Mouse (Mus musculus) cerebellum, adult 9-10 months (tissue): ENCODE results near the gene Cep19.
A peak's percentile ranks its signal among the peaks of the same experiment; 100 is the strongest.

Source experiments
- DNase-seq: peaks from one replicate; pipeline ENCODE4 v3.0.0; 2022

Cep19 gene

GRCm38 (mm10) chr16:32108170-32108569 is 8.6 kb downstream of the Cep19 start:
- no peak for DNase-seq

- no peak for DNase-seq
Observed at GRCm38 (mm10) chr16:32108578-32108977, 9.0 kb downstream of the Cep19 start.

DNA sequence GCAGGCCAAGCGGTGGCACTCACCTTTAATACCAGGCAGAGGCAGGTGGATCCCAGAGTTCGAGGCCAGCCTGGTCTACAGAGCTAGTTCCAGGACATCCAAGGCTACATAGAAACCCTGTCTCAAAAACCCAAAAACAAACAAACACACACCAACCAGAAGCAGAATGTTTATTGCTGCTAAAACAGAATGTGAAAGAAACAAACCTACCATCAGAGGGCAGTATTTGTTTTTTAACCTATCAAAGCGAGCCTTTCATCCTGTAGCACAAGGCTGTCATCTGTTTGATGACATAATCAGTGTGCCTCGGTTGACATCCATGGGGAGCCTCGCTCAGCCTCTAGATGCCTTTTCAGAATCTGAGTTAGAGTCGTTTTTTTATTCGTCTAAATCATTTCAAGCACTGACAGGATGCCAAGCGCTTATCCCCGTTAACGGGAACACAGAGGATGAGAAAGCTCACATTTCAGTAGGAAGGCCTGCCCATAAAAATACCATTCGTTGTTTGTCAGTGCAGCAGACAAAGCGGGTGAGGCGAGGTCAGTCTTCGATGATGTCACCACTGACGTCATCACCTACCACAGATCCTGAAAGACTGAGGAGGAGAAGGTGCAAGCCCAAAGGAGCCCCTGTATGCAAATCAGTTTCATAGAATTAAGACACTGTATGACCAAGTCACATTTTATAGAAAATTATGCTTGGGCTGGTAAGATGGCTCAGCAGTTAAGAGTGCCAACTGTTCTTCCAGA is 11.5 kb downstream of the Cep19 start:
- DNase-seq: peak; percentile 24

- peak; percentile 14 for DNase-seq
Observed at GRCm38 (mm10) chr16:32113541-32114218, 14.1 kb downstream of the Cep19 start.

DNA sequence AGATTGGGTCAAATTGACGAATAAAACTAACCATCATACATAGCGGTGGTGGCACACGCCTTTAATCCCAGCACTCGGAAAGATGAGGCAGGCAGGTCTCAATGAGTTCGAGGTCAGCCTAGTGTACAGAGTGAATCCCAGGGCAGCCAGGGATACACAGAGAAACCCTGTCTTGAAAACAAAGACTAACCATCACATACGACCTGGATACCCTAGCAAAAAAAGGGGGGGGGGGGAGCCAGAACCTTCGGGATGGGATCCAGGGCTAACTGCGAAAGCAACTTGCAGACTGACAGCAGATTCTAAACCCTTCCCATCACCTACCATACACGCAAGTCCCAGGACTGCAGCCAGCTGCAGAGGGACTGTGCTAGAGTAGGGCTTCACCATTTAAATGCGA is 14.8 kb downstream of the Cep19 start:
- no peak for DNase-seq

GRCm38 (mm10) chr16:32114968-32115695 is 15.5 kb downstream of the Cep19 start:
- peak; percentile 86 for DNase-seq

DNA sequence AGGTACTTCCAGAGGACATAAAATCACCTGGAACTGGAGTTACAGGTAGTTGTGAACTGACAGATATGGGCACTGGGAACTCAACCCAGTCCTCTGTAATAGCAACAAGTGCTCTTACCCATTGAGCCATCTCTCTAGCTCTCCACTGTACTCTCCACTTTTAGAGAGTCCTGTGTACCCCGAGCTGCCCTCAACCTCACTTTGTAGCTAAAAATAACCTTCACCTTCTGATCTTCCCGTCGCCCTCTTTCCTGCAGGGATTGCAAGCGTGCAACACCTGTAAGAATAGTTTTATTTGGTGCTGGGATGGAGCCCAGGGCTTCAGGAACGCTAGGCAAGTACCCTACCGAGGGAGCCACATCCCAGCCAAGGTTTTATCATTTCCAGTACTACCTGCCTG is 16.2 kb downstream of the Cep19 start:
- DNase-seq: no peak

DNA sequence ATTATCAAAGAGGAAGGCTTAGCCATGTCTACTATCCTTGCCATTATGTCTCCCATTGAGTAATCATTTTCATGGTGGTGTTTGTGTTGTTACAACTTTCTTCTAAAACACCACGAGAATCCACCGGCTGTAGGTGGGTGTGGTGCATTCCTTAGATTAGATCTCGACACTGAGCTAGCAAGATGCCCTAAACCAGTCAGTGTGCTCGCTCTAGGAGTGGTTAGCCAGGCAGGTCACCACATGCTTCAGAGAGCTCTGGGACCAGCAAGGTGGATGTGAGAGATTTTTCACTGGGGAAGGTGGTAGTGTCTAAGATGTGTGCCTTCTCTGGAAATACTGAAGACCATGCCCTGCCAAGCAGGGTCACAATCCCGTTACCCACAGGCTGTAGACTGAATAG is 16.6 kb downstream of the Cep19 start:
- DNase-seq: no peak

DNA sequence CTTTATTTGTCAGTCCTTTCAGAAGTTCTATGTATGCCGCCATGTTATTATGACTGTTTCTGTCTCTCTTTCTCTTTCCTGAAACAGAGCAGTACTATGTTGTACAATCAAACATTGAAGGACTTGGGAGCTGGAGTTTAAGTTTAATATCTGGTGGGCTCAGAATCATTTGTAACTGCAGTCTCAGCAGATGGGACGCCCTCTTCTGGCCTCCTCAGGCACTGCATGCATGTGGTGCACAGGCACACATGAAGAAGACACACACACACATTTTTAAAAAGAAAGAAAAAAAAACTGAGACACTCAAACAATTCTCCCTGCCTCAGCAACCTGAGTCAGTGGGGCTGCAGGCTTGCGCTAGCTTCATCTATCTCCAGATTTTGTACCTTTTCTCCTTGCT is 20.9 kb downstream of the Cep19 start:
- DNase-seq: no peak

GRCm38 (mm10) chr16:32124020-32124419 is 24.4 kb downstream of the Cep19 start:
- DNase-seq: no peak

- DNase-seq: no peak
Observed at GRCm38 (mm10) chr16:32124444-32125335, 25.1 kb downstream of the Cep19 start.

DNA sequence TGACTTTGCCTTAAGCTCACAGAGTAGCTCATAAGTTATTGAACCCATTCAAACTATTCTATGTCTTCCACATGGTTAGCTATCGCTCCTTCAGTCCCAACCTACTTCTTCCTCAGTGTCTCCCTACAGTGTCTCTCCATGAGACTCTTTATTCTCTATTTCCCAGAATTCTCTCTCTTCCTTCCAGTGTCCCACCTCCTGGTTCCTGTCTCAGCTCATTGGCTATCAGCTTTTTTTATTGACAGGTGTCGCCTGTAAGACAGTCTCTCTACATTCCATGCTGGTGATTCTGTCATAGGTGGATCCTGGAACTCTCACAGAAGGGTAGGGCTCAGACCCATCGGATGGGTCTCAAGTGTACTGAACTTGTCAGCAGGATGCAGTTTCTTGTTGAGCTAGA is 25.8 kb downstream of the Cep19 start:
- DNase-seq: no peak

GRCm38 (mm10) chr16:32127046-32127445 is 27.4 kb downstream of the Cep19 start:
- DNase-seq: no peak

- DNase-seq: no peak
Observed at GRCm38 (mm10) chr16:32129449-32130189, 30.0 kb downstream of the Cep19 start.

- no peak for DNase-seq
Observed at GRCm38 (mm10) chr16:32130190-32130826, 30.7 kb downstream of the Cep19 start.

DNA sequence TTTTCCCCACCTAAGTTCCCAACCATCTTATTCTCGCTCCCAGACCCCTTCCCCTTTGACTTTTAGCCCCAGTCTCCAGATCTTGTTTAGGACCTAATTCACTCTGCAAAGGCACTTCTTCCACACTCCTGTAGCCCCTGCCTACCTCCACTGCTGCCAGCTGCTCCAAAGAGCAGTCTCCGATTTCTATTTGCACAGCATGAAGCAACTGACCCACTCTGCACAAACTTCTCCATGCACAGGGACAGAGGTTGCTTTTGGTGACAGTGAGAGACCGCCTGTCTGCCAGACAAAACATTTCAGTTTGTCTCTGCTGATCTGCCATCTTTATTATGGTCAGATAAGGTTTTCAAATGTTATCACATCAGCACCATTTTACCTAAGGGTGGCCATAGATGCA is 33.5 kb downstream of the Cep19 start:
- DNase-seq: no peak

DNA sequence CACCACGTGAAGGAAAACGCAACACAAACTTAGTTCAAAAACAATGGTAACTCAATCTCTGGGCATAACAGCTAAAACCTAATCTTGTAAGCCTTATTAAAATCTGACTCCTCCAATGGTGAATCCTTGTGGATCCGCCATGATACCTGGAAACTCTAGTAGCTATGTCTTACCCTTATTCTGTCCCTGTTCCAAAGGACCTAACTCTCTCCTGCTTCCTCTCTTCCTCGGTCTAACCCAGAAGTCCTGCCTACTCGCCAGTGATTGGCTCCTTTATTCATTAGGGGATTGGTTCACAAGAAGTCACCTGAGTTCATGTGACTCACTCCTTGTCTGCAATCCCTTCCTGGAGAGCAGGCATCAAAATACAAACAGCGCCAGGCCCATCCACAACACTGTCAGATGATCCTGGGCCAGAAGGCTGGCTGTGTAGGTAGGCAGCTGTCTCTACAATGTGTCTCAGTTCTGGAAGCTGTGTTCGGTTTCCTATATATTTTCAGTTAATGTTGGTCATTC is 36.3 kb downstream of the Cep19 start:
- DNase-seq: no peak

DNA sequence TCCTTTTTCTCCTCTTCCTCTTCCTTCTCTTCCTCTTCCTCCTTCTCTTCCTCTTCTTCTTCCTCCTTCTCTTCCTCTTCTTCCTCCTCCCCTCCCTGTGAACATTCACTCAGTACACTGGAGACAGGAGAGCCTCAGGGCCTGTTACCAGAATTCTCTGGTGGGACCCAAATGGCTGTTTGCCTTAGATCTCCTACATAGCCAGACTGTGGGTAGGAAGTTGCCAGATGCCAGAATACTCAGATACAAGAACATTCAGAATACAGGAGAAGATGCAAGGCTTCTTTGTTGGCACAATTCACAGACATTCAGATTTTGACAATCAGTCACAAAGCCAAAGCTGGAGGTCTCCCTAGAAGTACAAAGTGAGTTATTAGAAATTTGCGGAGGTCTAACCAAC is 39.4 kb downstream of the Cep19 start:
- DNase-seq: no peak

DNA sequence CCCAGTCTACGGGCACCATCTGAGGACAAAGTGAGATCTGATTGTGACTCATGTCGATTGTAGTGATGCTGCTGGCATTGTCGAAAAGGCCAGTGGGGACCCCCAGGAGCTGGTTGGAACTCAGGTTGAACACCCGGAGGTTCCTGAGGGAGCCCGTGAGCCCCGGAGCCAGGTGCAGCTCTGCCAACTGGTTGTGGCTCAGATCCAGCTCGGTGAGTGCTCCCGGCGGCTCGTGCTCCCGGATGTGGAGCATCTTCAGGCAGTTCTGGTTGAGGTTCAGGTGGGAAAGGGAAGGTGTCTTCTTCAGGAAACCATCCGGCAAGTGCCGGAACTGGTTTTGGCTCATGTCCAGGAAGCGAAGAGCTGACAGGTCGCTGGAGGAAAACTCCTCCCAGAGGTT is 44.2 kb downstream of the Cep19 start:
- peak; percentile 50 for DNase-seq

GRCm38 (mm10) chr16:32144592-32144991 is 45.0 kb downstream of the Cep19 start:
- peak; percentile 6 for DNase-seq

- DNase-seq: peak; percentile 75
Observed at GRCm38 (mm10) chr16:32147589-32148207, 48.1 kb downstream of the Cep19 start.
